22 mouse cellular contexts compared by ENCODE assay signal in the genomic region with DNA sequence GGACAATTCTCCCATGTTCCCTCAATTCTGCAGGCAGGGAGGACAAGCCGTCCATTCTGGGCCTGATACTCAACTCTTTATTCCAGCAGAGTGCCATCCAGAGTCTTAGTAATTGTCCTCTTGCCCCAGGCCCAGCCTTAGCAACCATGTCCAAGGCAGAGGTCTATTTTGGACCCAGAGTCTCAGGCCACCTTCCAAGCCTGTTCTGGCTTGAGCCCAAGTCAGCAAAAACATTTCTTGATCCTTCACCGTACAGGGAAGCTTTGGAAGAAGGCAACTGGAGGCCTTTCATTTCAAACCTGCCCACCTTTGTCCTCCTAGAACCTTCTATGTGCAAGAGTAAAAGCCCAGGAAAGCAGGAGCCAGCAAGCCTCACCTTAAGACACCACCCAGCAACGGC. TPM values are rescaled to one million over a fixed set of nuclear protein-coding genes. Genes with fewer than 3 reads are reported as not detected.
A peak's percentile ranks its signal among the peaks of the same experiment; 100 is the strongest.
DNase-seq lines count a peak whose midpoint lies in the region; ATAC-seq and TF ChIP-seq lines count a peak whose summit lies in the region.
"Had no signal": no experiment of that assay in that cellular context is flagged by ENCODE, and none has a peak within 500 bp of the region (broad histone marks: within the 10 kb centered on the region; RNA-seq: fewer than 3 reads in every experiment).

No protein-coding gene starts in this region.

- H3K4me2 ChIP-seq in hindbrain, postnatal 0 days (ENCODE audit: low read depth, low read length) = no peak overlapping the region
- H3K4me2 ChIP-seq in hindbrain, embryonic 12.5 days (replicated peaks) = no peak overlapping the region
- H3K4me2 ChIP-seq in stomach, postnatal 0 days (replicated peaks; ENCODE audit: low read depth) = no peak overlapping the region
- H3K4me2 ChIP-seq: forebrain, embryonic 15.5 days; heart, embryonic 15.5 days had no signal

- H3K4me3 ChIP-seq in gastrocnemius, adult 2 months = no peak overlapping the region
- H3K4me3 ChIP-seq in hindbrain, postnatal 0 days (ENCODE audit: low read length) = no peak overlapping the region
- H3K4me3 ChIP-seq in hindbrain, embryonic 12.5 days = no peak overlapping the region
- H3K4me3 ChIP-seq in stomach, postnatal 0 days (ENCODE audit: low read depth, low read length) = no peak overlapping the region
- H3K4me3 ChIP-seq: forebrain, embryonic 15.5 days; heart, embryonic 15.5 days had no signal

- intact Hi-C loops in gastrocnemius, adult 2 months (cut with DNase I) = no loop called here

- H3K9me3 ChIP-seq in hindbrain, postnatal 0 days (ENCODE audit: low read length) = no peaks in the 10 kb centered on the region
- no peaks in the 10 kb centered on the region for H3K9me3 ChIP-seq in hindbrain, embryonic 12.5 days (replicated peaks)
- no peaks in the 10 kb centered on the region for H3K9me3 ChIP-seq in stomach, postnatal 0 days (ENCODE audit: control insufficient read depth, low read length)
- H3K9me3 ChIP-seq: forebrain, embryonic 15.5 days; heart, embryonic 15.5 days had no signal

- peak overlapping the region; percentile 76 for H3K27ac ChIP-seq in gastrocnemius, adult 2 months
- H3K27ac ChIP-seq in hindbrain, postnatal 0 days = no peak overlapping the region
- no peak overlapping the region for H3K27ac ChIP-seq in hindbrain, embryonic 12.5 days
- H3K27ac ChIP-seq in stomach, postnatal 0 days (replicated peaks) = peak overlapping the region; percentile 63
- H3K27ac ChIP-seq: forebrain, embryonic 15.5 days; heart, embryonic 15.5 days; kidney, postnatal 0 days; liver, embryonic 14.5 days; macrophage had no signal

- peaks cover 3% of the 10 kb centered on the region for H3K4me1 ChIP-seq in hindbrain, postnatal 0 days (ENCODE audit: insufficient read depth, low read length)
- H3K4me1 ChIP-seq in hindbrain, embryonic 12.5 days = 0 out of 2 replicates have a peak, but pooled peaks cover 9% of the 10 kb centered on the region
- no peaks in the 10 kb centered on the region for H3K4me1 ChIP-seq in stomach, postnatal 0 days (replicated peaks; ENCODE audit: control insufficient read depth, insufficient read depth)

- WGBS in hindbrain, postnatal 0 days = 54% methylated on average over 3 of the region's 3 CpGs
- WGBS in hindbrain, embryonic 12.5 days = 79% methylated on average over 3 of the region's 3 CpGs
- 52% methylated on average over 3 of the region's 3 CpGs for WGBS in stomach, postnatal 0 days

- H3K9ac ChIP-seq in hindbrain, postnatal 0 days (replicated peaks; ENCODE audit: low read length) = no peak overlapping the region
- H3K9ac ChIP-seq in hindbrain, embryonic 12.5 days = no peak overlapping the region
- no peak overlapping the region for H3K9ac ChIP-seq in stomach, postnatal 0 days (ENCODE audit: low read length)
- H3K9ac ChIP-seq: forebrain, embryonic 15.5 days; heart, embryonic 15.5 days; liver, embryonic 14.5 days had no signal

- peak; percentile 48; the same call in 1 of the 2 replicates for ATAC-seq in hindbrain, postnatal 0 days
- no peak for ATAC-seq in hindbrain, embryonic 12.5 days (ENCODE audit: low FRiP score)
- ATAC-seq in stomach, postnatal 0 days (ENCODE audit: low FRiP score, low TSS enrichment) = no peak
- ATAC-seq: activated CD4-positive, CD25-positive, alpha-beta regulatory T cell, adult 4 months; forebrain, embryonic 15.5 days; inflammation-experienced regulatory T-cells, adult 6 months had no signal

- H3K27me3 ChIP-seq in hindbrain, postnatal 0 days (ENCODE audit: insufficient read depth, low read length) = no peaks in the 10 kb centered on the region
- H3K27me3 ChIP-seq in hindbrain, embryonic 12.5 days = no peaks in the 10 kb centered on the region
- no peaks in the 10 kb centered on the region for H3K27me3 ChIP-seq in stomach, postnatal 0 days (ENCODE audit: control insufficient read depth, insufficient read depth, low read length)
- H3K27me3 ChIP-seq: forebrain, embryonic 15.5 days had no signal

- H3K36me3 ChIP-seq in hindbrain, postnatal 0 days (ENCODE audit: insufficient read depth, low read length) = no peaks in the 10 kb centered on the region
- no peaks in the 10 kb centered on the region for H3K36me3 ChIP-seq in hindbrain, embryonic 12.5 days
- no peaks in the 10 kb centered on the region for H3K36me3 ChIP-seq in stomach, postnatal 0 days (ENCODE audit: control insufficient read depth, insufficient read depth, low read length)
- H3K36me3 ChIP-seq: forebrain, embryonic 15.5 days; heart, embryonic 15.5 days had no signal

- no peak for TF ChIP-seq EP300 in stomach, postnatal 0 days (optimal IDR thresholded peaks at IDR 0.05)

- no peak for TF ChIP-seq CTCF in gastrocnemius, adult 2 months (IDR thresholded peaks at IDR 0.05)
- no peak for TF ChIP-seq CTCF in hindbrain, postnatal 0 days (IDR thresholded peaks at IDR 0.05; ENCODE audit: low read depth)
- TF ChIP-seq CTCF in stomach, postnatal 0 days (IDR thresholded peaks at IDR 0.05; ENCODE audit: low read depth) = no peak

- DNase-seq in cerebellum, adult 9-11 months = peak; percentile 37
- DNase-seq in cerebellum, adult 11-12 months = no peak
- peak; percentile 62 for DNase-seq in gastrocnemius, adult 2 months
- no peak for DNase-seq in gastrocnemius, adult 8-10 months (ENCODE audit: low spot score in 2 of 2)
- peak; percentile 34 for DNase-seq in hindbrain, postnatal 0 days (ENCODE audit: low spot score)
- DNase-seq in stomach, postnatal 0 days (ENCODE audit: low spot score) = no peak
- DNase-seq: adrenal gland, adult 2 months; adrenal gland, postnatal 36 days; gastrocnemius, postnatal 10 days; kidney, adult 18-20 months; liver; lung, adult 2 months; midbrain, embryonic 14.5 days; thymus, postnatal 14 days had no signal

RNA-seq across cellular contexts. Expression of a gene that starts 17.8 kb away (rescaled TPM):
- total RNA-seq in gastrocnemius, adult 2 months (2021) = 10 to 100 TPM; 25.0 to 27.0 TPM
- total RNA-seq in gastrocnemius, adult 8-10 months (2022) = 10 to 100 TPM; 16.7 to 30.4 (median 26.0) TPM
- 30.3 and 34.5 TPM in 2 replicates for total RNA-seq in hindbrain, postnatal 0 days (2014; rRNA removed)
- 3.4 and 4.6 TPM in 2 replicates for polyA plus RNA-seq in hindbrain, postnatal 0 days (2015; fragmentation: Nextera tagmentation; extraction: Ambion mirVana)
- polyA plus RNA-seq in hindbrain, embryonic 12.5 days (2016; fragmentation: Nextera tagmentation; extraction: Ambion mirVana) = 2.6 and 3.1 TPM in 2 replicates
- polyA plus RNA-seq in stomach, postnatal 0 days (2015; fragmentation: Nextera tagmentation; extraction: Ambion mirVana) = 0.16 and 0.68 TPM in 2 replicates
- polyA plus RNA-seq: heart, embryonic 15.5 days had no signal

Comparison
In these comparisons a context has a peak if more than half of its experiments do, and no peak if none do; other contexts are left out.
1. DNase-seq: peak in cerebellum, adult 9-11 months (single experiment), gastrocnemius, adult 2 months (single experiment) and hindbrain, postnatal 0 days (single experiment); none in cerebellum, adult 11-12 months (single experiment), gastrocnemius, adult 8-10 months (0 of 2) and stomach, postnatal 0 days (single experiment).
2. H3K27ac ChIP-seq: peak in gastrocnemius, adult 2 months (single experiment) and stomach, postnatal 0 days (single experiment); none in hindbrain, postnatal 0 days (single experiment) and hindbrain, embryonic 12.5 days (single experiment).